Mouse (Mus musculus) C2C12 (cell line): Measurements from ENCODE around the gene Olfr1373.
"Not testable (repeated sequence)": the region's sequence is repeated elsewhere in the genome, so short reads cannot be mapped to it uniquely, and the experiment has no call there.

ENCODE experiments used
- CTCF ChIP-seq: IDR thresholded peaks from one replicate; pipeline ENCODE4 v1.5.1; 2011; ENCODE audit not compliant: control insufficient read depth, insufficient read depth, insufficient read length
- FOSL1 ChIP-seq: IDR thresholded peaks from one replicate; pipeline ENCODE4 v1.8.0; 2011; ENCODE audit warnings: mild to moderate bottlenecking, low read length; ENCODE audit not compliant: poor library complexity, insufficient read depth, severe bottlenecking
- MAX ChIP-seq: IDR thresholded peaks from one replicate; pipeline ENCODE4 v1.6.1; 2011; ENCODE audit warnings: mild to moderate bottlenecking, control low read depth
- USF1 ChIP-seq: IDR thresholded peaks from one replicate; pipeline ENCODE4 v1.6.1; 2011; ENCODE audit warnings: low read depth, mild to moderate bottlenecking, control low read depth, moderate library complexity

DNA sequence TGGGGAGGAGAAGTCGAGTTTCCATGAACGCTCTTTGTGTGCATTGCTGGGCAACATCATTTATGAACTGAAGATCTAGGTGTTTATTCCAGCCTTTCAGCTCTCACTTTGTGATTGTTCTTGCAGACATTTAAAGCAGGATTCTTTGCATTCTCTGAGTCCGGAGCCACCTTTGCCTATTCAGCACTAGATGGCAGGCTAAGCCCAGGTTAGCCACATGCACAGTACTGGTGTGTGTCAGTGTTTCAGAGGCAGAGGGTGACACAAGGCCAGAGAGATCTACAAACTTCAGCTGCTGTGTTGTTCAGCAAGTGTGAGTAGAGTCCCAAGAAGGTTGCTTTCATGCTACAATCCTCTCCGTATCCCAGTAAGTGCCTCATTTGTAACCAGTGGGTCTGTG, 1.7 kb downstream of the Olfr1373 start:
- peak; percentile 40 for TF ChIP-seq CTCF
- TF ChIP-seq MAX, USF1, FOSL1: not testable (repeated sequence)
